Mouse (Mus musculus) bone marrow, adult 2 months (tissue): Measurements from ENCODE around the gene Lrrc45. TPM values are rescaled to one million over a fixed set of nuclear protein-coding genes. Genes with fewer than 3 reads are reported as not detected.

Experiments
- H3K27ac ChIP-seq: fragments of 200-500 bp; 2 replicates; pipeline ENCODE4 v1.5.1; 2012; ENCODE audit warnings: low read depth, mild to moderate bottlenecking, control low read depth, inconsistent platforms, low read length; ENCODE audit not compliant: control insufficient read depth, poor library complexity, insufficient read depth
- H3K4me1 ChIP-seq: fragments of 200-500 bp; 2 replicates; pipeline ENCODE4 v1.6.1; 2011; ENCODE audit warnings: low read length; ENCODE audit not compliant: control insufficient read depth, insufficient read depth
- H3K4me3 ChIP-seq: fragments of 200-500 bp; replicated peaks from 2 replicates; pipeline ENCODE3; 2011; ENCODE audit warnings: mild to moderate bottlenecking, low read depth, low read length, control low read depth; ENCODE audit not compliant: control insufficient read depth
- CTCF ChIP-seq: fragments of 200-500 bp; IDR thresholded peaks from 2 replicates; pipeline ENCODE4 v1.5.1; 2011; ENCODE audit warnings: low read length, control low read depth; ENCODE audit not compliant: control insufficient read depth, insufficient read depth
- POLR2A ChIP-seq: fragments of 200-500 bp; IDR thresholded peaks from 2 replicates; pipeline ENCODE4 v1.6.1; 2011; ENCODE audit warnings: low read depth, mild to moderate bottlenecking, control low read depth, low read length, borderline replicate concordance; ENCODE audit not compliant: control insufficient read depth
- whole genome bisulfite sequencing: fragments of 180-500 bp; shearing (Covaris S2); methylation state at CpG from one replicate; pipeline ENCODE4 v1.1.7; 2018; 5-methylcytosine and 5-hydroxymethylcytosine counted together
- polyA plus RNA-seq: library from polyadenylated mRNA; stranded (reverse); fragments of >200 nt; gene quantifications from 2 replicates; pipeline ENCODE4 v1.2.4, GENCODE M21; 2011; ENCODE audit warnings: low replicate concordance; ENCODE audit not compliant: missing spikeins, insufficient read depth, insufficient read length

Lrrc45 gene
- polyA plus RNA-seq, 1 experiment, result 41.4 TPM

DNA sequence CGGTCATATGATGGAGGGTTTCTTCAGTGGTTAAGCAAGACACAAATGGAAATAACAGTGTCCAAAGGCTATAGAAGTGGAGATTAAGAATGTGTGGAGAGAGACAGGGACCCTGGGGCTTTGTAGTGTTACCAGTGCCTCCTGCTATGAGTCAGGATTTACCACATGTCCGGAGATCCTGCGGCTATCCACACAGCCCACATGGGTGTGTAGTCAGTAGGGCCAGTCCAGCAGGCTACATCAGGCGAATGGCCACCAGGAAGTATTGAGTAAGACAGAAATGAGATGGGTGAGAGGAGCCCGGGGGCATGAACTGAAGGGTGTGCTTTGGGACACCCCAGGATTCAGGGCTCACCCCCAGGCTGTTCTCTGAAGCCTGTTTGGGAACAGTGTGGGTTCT, 31.0 kb upstream of the Lrrc45 start:
- 71% methylated on average over 5 of the region's 5 CpGs for WGBS
- no peak overlapping the region for H3K4me3 ChIP-seq
- TF ChIP-seq POLR2A, result no peak
- no peak for TF ChIP-seq CTCF
- H3K27ac ChIP-seq, result no peak overlapping the region
- no peaks in the 10 kb centered on the region for H3K4me1 ChIP-seq

DNA sequence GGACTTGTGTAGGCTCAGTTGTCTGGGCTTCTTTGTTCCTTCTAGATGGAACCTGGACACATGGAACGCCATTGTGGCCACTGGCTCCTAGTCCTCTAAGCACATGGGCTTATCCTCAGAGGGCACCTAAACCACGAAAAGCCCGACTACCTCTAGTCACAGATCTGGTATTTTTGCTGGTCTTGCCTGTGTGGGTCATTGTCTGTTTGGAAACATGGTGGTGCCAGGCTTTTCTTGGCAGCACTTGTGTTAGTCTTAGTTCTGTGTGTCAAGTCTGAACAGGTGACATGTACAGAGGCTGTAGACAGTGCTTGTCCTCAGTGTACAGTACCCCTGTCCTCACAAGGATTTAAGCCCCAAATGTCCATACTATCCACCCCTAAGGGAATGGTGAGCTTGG, 30.2 kb upstream of the Lrrc45 start:
- no peak for TF ChIP-seq CTCF
- no peak for TF ChIP-seq POLR2A
- no peak overlapping the region for H3K4me3 ChIP-seq
- H3K27ac ChIP-seq, result no peak overlapping the region
- H3K4me1 ChIP-seq, result no peaks in the 10 kb centered on the region
- 76% methylated on average over 3 of the region's 3 CpGs for WGBS

DNA sequence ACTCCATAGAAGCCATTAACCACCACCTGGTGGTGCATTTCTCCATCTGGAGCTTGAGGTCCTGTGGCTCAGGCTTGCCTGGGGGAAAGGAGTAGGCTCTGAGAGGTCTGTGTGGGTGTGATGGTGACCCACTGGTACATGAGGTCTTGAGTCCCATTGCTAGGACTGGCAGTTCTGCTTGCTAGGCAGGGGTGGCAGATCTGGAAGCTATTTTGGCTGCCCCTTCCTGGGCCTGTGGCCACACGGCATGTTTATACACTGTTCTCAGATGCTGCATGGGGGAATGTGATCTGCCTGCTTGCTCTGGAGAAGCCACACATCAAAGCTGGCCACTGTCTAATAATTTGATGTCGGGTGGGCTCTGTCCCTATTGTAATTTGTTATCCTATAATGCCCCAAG, 29.6 kb upstream of the Lrrc45 start:
- no peak for TF ChIP-seq POLR2A
- TF ChIP-seq CTCF, result no peak
- no peaks in the 10 kb centered on the region for H3K4me1 ChIP-seq
- H3K4me3 ChIP-seq, result no peak overlapping the region
- WGBS, result 87% methylated on average over 2 of the region's 2 CpGs
- H3K27ac ChIP-seq, result no peak overlapping the region

DNA sequence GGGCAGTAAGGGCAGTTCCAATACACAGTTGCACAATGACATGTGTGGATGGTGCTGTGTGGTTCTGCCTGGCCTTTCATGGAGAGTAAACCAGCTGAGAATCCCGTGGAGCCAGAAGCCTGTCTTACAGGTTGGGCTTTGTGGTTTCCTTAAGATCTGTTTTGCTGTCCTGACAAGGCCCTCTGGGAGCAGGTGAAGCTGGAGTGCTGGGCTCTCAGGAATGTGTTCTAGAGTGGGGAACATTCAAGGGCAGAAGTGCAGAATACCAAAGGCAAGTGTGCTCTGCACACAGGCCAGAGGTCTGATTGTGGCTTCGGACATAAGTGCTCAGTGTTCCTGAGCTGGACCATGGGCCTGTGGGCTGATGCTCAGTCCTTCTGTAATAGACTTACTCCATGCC, 29.1 kb upstream of the Lrrc45 start:
- H3K4me1 ChIP-seq, result no peaks in the 10 kb centered on the region
- no peak overlapping the region for H3K4me3 ChIP-seq
- H3K27ac ChIP-seq, result no peak overlapping the region
- 82% methylated on average over 2 of the region's 2 CpGs for WGBS
- TF ChIP-seq CTCF (no peak), POLR2A (no peak)

DNA sequence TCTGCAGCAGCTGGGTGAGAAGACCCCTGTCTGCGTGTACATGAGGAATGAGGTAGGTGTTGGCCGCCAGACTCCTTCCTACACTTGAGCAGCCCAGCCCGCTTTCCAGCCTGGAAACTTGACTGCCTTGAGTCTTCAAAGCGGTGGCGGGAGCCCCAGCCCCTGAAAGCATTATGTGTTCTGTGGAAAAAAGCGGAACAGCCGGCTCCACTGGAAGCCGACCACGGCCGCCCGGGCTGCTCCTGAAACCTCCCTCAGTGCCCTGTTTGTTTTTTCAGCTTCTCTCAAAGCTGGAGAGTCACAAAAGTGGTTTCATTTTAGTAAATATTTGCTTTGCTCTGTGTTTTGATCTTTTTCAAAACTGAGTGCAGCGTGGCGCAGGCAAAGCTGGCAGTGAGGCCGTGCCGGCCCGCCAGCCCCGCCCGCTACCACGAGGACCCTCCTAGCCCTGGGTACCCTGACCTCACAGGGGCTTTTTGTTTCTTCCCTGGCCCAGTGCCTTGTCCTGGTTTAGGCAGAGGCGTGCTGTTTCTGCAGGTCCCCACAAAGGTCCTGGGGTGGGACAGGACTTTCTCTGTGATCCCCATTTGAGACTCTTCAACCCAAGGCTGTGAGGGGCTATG, 27.0 kb upstream of the Lrrc45 start:
- no peak overlapping the region for H3K4me3 ChIP-seq
- H3K4me1 ChIP-seq, result no peaks in the 10 kb centered on the region
- no peak for TF ChIP-seq POLR2A
- TF ChIP-seq CTCF, result no peak
- no peak overlapping the region for H3K27ac ChIP-seq
- 94% methylated on average over 20 of the region's 20 CpGs for WGBS

DNA sequence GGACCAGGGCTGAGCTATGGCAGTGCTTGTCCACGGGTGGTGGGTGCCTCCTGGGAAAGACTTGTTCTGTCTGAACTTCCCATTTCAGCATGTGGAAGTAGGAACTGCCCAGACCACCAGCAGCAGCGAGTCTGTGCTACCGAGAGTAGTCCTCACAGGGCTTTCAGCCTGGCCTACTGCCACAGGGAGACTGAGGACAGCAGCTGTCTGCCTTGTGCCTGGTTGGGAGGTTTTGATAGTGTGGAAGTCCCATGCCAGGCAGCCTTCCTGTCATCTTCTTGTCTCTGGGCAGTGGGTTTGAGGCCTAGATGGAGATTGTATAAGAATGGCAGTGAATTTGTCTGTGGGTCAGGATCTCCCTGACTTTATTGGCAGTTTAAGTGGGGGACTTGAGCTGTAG, 24.4 kb upstream of the Lrrc45 start:
- no peaks in the 10 kb centered on the region for H3K4me1 ChIP-seq
- H3K4me3 ChIP-seq, result no peak overlapping the region
- WGBS, result 50% methylated on average over 3 of the region's 3 CpGs
- TF ChIP-seq CTCF (no peak), POLR2A (no peak)
- no peak overlapping the region for H3K27ac ChIP-seq

DNA sequence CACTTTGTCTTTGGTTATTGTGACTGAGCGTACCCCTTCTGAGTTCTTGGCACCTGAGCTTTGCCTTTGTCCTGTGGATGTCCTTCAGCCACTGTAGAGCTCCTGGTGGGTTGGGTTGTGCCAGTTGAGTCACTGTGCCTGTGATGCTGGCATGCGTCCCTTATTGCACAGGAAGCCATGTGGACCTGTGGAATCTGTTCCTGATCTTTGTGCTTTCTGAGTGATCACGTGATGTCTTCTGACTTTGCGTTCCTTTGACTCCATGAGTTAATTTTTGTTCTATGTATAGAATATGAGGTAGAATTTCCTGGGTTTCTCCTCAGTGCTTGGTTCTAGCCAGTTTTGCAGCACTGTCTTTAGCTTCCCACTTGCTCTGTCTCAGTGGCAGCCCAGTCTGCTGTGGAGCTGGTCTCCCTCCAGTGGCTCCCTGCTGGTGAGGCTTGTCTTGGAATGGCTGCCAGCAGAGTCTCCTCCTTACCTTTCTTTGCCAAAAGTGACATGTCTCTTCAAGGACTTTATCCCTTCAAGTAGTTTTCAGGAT, 21.2 kb upstream of the Lrrc45 start:
- Histone ChIP-seq H3K4me3 (no peak overlapping the region), H3K4me1 (no peaks in the 10 kb centered on the region), H3K27ac (no peak overlapping the region)
- TF ChIP-seq CTCF, result no peak
- no peak for TF ChIP-seq POLR2A
- WGBS, result 88% methylated on average over 4 of the region's 4 CpGs

DNA sequence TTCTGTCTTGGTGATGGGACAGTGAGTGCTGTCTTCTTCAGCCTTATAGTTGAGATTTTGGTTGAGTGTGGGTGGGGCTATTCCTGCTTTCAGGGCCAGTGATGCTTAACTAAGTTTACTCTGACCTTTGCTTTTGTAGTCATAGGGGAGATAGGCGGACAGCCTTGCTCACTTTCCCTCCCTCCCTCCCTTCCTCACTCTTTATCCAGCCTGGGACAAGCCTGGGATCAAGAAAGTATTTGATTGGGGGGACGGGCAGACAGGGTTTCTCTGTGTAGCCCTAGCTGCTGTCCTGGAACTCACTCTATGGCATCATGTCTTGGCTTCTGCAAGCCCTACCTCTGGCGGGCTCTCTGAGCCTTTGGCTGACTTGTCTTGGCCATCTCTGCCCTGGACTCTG, 20.3 kb upstream of the Lrrc45 start:
- H3K4me1 ChIP-seq, result no peaks in the 10 kb centered on the region
- 75% methylated on average over 3 of the region's 3 CpGs for WGBS
- H3K4me3 ChIP-seq, result no peak overlapping the region
- H3K27ac ChIP-seq, result no peak overlapping the region
- TF ChIP-seq POLR2A (no peak), CTCF (no peak)

DNA sequence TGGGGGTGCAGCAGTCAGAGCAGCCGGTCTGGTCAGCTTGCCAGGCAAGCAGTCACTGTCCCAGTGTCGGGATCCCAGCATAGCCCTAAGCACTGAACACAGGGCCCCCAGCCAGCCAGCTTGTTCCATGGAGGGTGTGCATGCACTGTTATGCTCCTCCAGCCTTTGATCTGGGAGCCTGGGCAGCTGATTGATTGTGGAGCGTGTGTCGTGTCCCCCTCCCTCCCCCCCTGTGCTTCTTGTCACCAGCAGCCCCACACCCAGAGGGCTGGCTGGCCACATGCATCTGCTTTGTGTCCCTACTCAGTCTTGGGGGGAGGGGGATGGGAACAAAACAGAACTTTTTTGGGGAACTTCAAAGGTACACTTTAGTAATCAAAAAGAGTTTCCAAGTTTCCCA, 18.5 kb upstream of the Lrrc45 start:
- no peak overlapping the region for H3K27ac ChIP-seq
- no peak overlapping the region for H3K4me3 ChIP-seq
- 85% methylated on average over 4 of the region's 4 CpGs for WGBS
- TF ChIP-seq POLR2A (no peak), CTCF (no peak)
- H3K4me1 ChIP-seq, result no peaks in the 10 kb centered on the region
